Mouse (Mus musculus): Measurements from ENCODE around the gene Stac2. TPM values are rescaled to one million over a fixed set of nuclear protein-coding genes. Genes with fewer than 3 reads are reported as not detected.
A peak's percentile ranks its signal among the peaks of the same experiment; 100 is the strongest.

Stac2 gene
- polyA plus RNA-seq, 1 experiment: 1.7 TPM

- Histone ChIP-seq H3K4me1 (ENCODE audit: control insufficient read depth, insufficient read depth, low read length) (no peaks in the 10 kb centered on the region), H3K27ac (ENCODE audit: insufficient read depth, low read length) (no peak overlapping the region), H3K4me3 (ENCODE audit: insufficient read depth, low read length) (peak overlapping the region; percentile 32)
- TF ChIP-seq POLR2A (IDR thresholded peaks at IDR 0.05; ENCODE audit: low read depth, low read length) (no peak), CTCF (IDR thresholded peaks at IDR 0.05; ENCODE audit: borderline replicate concordance, insufficient read depth, low read length) (no peak)
Observed at GRCm38 (mm10) chr11:98052129-98052988, 903 bp downstream of the Stac2 start.

- no peak overlapping the region for H3K27ac ChIP-seq (ENCODE audit: insufficient read depth, low read length)
- H3K4me1 ChIP-seq (ENCODE audit: control insufficient read depth, insufficient read depth, low read length): no peaks in the 10 kb centered on the region
- TF ChIP-seq POLR2A (IDR thresholded peaks at IDR 0.05; ENCODE audit: low read depth, low read length): no peak
- TF ChIP-seq CTCF (IDR thresholded peaks at IDR 0.05; ENCODE audit: borderline replicate concordance, insufficient read depth, low read length): no peak
- H3K4me3 ChIP-seq (ENCODE audit: insufficient read depth, low read length): no peak overlapping the region
Observed at GRCm38 (mm10) chr11:98051611-98052128, 1.6 kb downstream of the Stac2 start.

- TF ChIP-seq POLR2A (IDR thresholded peaks at IDR 0.05; ENCODE audit: low read depth, low read length): no peak
- TF ChIP-seq CTCF (IDR thresholded peaks at IDR 0.05; ENCODE audit: borderline replicate concordance, insufficient read depth, low read length): no peak
- no peak overlapping the region for H3K27ac ChIP-seq (ENCODE audit: insufficient read depth, low read length)
- no peaks in the 10 kb centered on the region for H3K4me1 ChIP-seq (ENCODE audit: control insufficient read depth, insufficient read depth, low read length)
- no peak overlapping the region for H3K4me3 ChIP-seq (ENCODE audit: insufficient read depth, low read length)
Observed at GRCm38 (mm10) chr11:98050940-98051339, 2.3 kb downstream of the Stac2 start.

GRCm38 (mm10) chr11:98050520-98050815, 2.8 kb downstream of the Stac2 start:
- H3K4me1 ChIP-seq (ENCODE audit: control insufficient read depth, insufficient read depth, low read length): no peaks in the 10 kb centered on the region
- H3K27ac ChIP-seq (ENCODE audit: insufficient read depth, low read length): no peak overlapping the region
- H3K4me3 ChIP-seq (ENCODE audit: insufficient read depth, low read length): no peak overlapping the region
- TF ChIP-seq CTCF (IDR thresholded peaks at IDR 0.05; ENCODE audit: borderline replicate concordance, insufficient read depth, low read length) (no peak), POLR2A (IDR thresholded peaks at IDR 0.05; ENCODE audit: low read depth, low read length) (no peak)

GRCm38 (mm10) chr11:98049672-98050519, 3.4 kb downstream of the Stac2 start:
- Histone ChIP-seq H3K4me1 (ENCODE audit: control insufficient read depth, insufficient read depth, low read length) (no peaks in the 10 kb centered on the region), H3K27ac (ENCODE audit: insufficient read depth, low read length) (no peak overlapping the region), H3K4me3 (ENCODE audit: insufficient read depth, low read length) (no peak overlapping the region)
- TF ChIP-seq POLR2A (IDR thresholded peaks at IDR 0.05; ENCODE audit: low read depth, low read length) (no peak), CTCF (IDR thresholded peaks at IDR 0.05; ENCODE audit: borderline replicate concordance, insufficient read depth, low read length) (no peak)

- H3K27ac ChIP-seq (ENCODE audit: insufficient read depth, low read length): no peak overlapping the region
- TF ChIP-seq POLR2A (IDR thresholded peaks at IDR 0.05; ENCODE audit: low read depth, low read length) (no peak), CTCF (IDR thresholded peaks at IDR 0.05; ENCODE audit: borderline replicate concordance, insufficient read depth, low read length) (no peak)
- no peaks in the 10 kb centered on the region for H3K4me1 ChIP-seq (ENCODE audit: control insufficient read depth, insufficient read depth, low read length)
- no peak overlapping the region for H3K4me3 ChIP-seq (ENCODE audit: insufficient read depth, low read length)
Observed at GRCm38 (mm10) chr11:98047745-98048144, 5.5 kb downstream of the Stac2 start.

- Histone ChIP-seq H3K4me3 (ENCODE audit: insufficient read depth, low read length) (no peak overlapping the region), H3K27ac (ENCODE audit: insufficient read depth, low read length) (no peak overlapping the region), H3K4me1 (ENCODE audit: control insufficient read depth, insufficient read depth, low read length) (no peaks in the 10 kb centered on the region)
- TF ChIP-seq CTCF (IDR thresholded peaks at IDR 0.05; ENCODE audit: borderline replicate concordance, insufficient read depth, low read length) (no peak), POLR2A (IDR thresholded peaks at IDR 0.05; ENCODE audit: low read depth, low read length) (no peak)
Observed at GRCm38 (mm10) chr11:98046466-98046865, 6.8 kb downstream of the Stac2 start.

- no peak for TF ChIP-seq POLR2A (IDR thresholded peaks at IDR 0.05; ENCODE audit: low read depth, low read length)
- no peak for TF ChIP-seq CTCF (IDR thresholded peaks at IDR 0.05; ENCODE audit: borderline replicate concordance, insufficient read depth, low read length)
- no peaks in the 10 kb centered on the region for H3K4me1 ChIP-seq (ENCODE audit: control insufficient read depth, insufficient read depth, low read length)
- no peak overlapping the region for H3K27ac ChIP-seq (ENCODE audit: insufficient read depth, low read length)
- H3K4me3 ChIP-seq (ENCODE audit: insufficient read depth, low read length): no peak overlapping the region
Observed at GRCm38 (mm10) chr11:98045596-98045995, 7.7 kb downstream of the Stac2 start.

- no peak for TF ChIP-seq CTCF (IDR thresholded peaks at IDR 0.05; ENCODE audit: borderline replicate concordance, insufficient read depth, low read length)
- no peak for TF ChIP-seq POLR2A (IDR thresholded peaks at IDR 0.05; ENCODE audit: low read depth, low read length)
- H3K4me1 ChIP-seq (ENCODE audit: control insufficient read depth, insufficient read depth, low read length): no peaks in the 10 kb centered on the region
- H3K27ac ChIP-seq (ENCODE audit: insufficient read depth, low read length): no peak overlapping the region
- no peak overlapping the region for H3K4me3 ChIP-seq (ENCODE audit: insufficient read depth, low read length)
Observed at GRCm38 (mm10) chr11:98044074-98044473, 9.2 kb downstream of the Stac2 start.

- no peak overlapping the region for H3K27ac ChIP-seq (ENCODE audit: insufficient read depth, low read length)
- no peaks in the 10 kb centered on the region for H3K4me1 ChIP-seq (ENCODE audit: control insufficient read depth, insufficient read depth, low read length)
- TF ChIP-seq CTCF (IDR thresholded peaks at IDR 0.05; ENCODE audit: borderline replicate concordance, insufficient read depth, low read length): no peak
- TF ChIP-seq POLR2A (IDR thresholded peaks at IDR 0.05; ENCODE audit: low read depth, low read length): no peak
- H3K4me3 ChIP-seq (ENCODE audit: insufficient read depth, low read length): no peak overlapping the region
Observed at GRCm38 (mm10) chr11:98042741-98043140, 10.5 kb downstream of the Stac2 start.

Measured in embryonic fibroblast, embryonic 13.5 days (primary cell).